Mouse (Mus musculus) left cerebral cortex, adult 18-20 months (tissue): ENCODE measurements around the gene Polk. TPM values are rescaled to one million over a fixed set of nuclear protein-coding genes. Genes with fewer than 3 reads are reported as not detected.
A peak's percentile ranks its signal among the peaks of the same experiment; 100 is the strongest.

Source experiments
- DNase-seq, 2 experiments: peaks; one replicate each; pipeline ENCODE4 v3.0.0; 2021 to 2022; ENCODE audit warnings: low spot score in 2 of 2, mixed read lengths in 1 of 2
- long read RNA-seq, 2 experiments: library from polyadenylated mRNA; stranded (forward); transcript quantifications; one replicate each; pipeline ENCODE4 v2.0.0; 2021
- total RNA-seq, 2 experiments: library from RNA; stranded (reverse); gene quantifications; 2 replicates each; pipeline ENCODE4 v1.2.3; 2021

The Polk gene
- total RNA-seq = 10 to 100 TPM; 11.8 to 12.3 TPM
- long read RNA-seq, experiment 1, full-length matches to known transcripts = 3 of 8 reads
- long read RNA-seq, experiment 1, partial matches to known transcripts = 4 of 8 reads
- long read RNA-seq, experiment 1, other reads (novel, unspliced or antisense) = 1 of 8 reads
- long read RNA-seq, experiment 2, partial matches to known transcripts = 3 of 3 reads
- long read RNA-seq, experiment 2, other reads (novel, unspliced or antisense) = 0 of 3 reads

GRCm38 (mm10) chr13:96542081-96542889 lies at the start of gene Polk, which contains the start of gene Col4a3bp:
Polk (minus strand) TSS chr13:96542579.
Col4a3bp (plus strand) TSS chr13:96542618.
- peak; percentile 97 for DNase-seq

GRCm38 (mm10) chr13:96588642-96589041 lies 46.3 kb upstream of the Polk start:
- DNase-seq = no peak

DNA sequence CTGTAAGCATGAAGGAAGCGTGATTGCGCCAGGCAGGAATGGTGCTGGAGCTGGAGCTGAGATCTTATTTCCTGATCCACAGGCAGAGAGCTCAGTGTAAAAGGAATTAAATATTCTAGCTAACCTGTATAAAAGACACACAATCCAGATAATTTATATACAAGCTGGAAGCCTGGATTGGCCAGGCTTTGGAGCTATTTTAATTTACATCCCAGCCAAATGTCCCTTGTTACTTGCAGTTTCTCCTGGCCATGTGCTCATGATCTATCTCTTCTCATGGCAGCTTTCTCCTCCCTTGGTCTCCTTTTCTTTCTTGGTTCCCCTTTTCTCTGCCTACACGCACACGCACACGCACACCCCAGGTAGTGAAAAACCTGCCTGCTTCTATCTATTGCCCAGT lies 44.2 kb upstream of the Polk start:
- no peak for DNase-seq

- DNase-seq = no peak
Measured at GRCm38 (mm10) chr13:96584201-96584600, 41.8 kb upstream of the Polk start.

DNA sequence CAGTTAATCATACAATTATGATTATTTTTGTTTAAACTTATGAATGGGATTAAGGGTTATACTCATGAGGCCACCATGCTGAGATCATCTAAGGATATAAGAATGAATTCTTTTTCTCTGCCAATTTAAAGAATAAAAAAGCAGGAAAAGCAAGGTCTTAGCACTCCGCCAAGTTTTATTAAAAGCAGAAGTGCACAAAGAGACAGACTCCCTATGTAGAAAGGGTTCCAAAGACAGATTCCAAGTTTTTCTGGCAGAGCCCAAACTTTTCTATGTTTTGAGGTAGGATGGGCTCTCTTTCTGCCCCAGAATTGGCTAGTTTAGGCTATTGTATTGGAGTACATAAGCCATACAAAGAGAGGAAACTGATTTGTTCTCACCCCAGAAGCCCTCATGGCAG lies 37.6 kb upstream of the Polk start:
- no peak for DNase-seq

DNA sequence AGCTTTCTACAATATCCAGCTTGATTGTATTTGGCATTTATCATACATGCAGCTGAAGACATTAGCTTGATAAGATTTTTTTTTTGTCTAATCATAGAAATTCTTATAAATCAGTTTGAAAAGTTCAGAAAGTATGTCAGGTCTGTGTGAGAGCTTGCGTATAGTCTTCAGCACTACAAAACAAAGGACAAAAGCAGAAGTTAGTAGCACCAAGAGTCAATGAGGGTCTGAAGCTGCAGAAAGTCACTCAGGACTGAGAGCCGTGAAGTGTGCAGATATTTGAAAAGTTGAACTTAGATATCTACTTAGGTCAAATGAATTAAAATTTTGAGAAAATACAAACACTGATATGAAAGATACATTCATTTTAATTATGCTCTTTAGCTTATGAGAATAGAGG lies 36.7 kb upstream of the Polk start:
- DNase-seq = no peak

DNA sequence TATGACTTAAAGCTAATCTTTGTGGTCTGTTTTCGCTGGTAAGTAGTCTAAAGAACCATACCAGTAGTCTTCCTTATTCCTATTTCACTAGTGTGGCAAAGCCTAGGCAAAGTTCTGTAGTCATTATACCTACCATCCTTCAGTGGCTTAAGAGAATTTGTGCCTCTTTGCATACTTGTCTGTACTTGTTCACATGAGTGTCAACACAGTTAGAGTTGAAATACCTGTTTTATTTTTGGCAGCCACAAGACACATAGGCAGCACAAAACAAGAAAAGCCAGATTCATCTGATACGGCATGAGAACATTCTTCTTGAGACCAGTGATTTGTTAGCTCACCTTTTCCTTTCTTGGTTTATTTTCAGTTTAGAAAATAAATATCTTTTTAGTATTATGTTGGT lies 31.8 kb upstream of the Polk start:
- no peak for DNase-seq

- no peak for DNase-seq
Measured at GRCm38 (mm10) chr13:96571016-96571361, 28.6 kb upstream of the Polk start.

DNA sequence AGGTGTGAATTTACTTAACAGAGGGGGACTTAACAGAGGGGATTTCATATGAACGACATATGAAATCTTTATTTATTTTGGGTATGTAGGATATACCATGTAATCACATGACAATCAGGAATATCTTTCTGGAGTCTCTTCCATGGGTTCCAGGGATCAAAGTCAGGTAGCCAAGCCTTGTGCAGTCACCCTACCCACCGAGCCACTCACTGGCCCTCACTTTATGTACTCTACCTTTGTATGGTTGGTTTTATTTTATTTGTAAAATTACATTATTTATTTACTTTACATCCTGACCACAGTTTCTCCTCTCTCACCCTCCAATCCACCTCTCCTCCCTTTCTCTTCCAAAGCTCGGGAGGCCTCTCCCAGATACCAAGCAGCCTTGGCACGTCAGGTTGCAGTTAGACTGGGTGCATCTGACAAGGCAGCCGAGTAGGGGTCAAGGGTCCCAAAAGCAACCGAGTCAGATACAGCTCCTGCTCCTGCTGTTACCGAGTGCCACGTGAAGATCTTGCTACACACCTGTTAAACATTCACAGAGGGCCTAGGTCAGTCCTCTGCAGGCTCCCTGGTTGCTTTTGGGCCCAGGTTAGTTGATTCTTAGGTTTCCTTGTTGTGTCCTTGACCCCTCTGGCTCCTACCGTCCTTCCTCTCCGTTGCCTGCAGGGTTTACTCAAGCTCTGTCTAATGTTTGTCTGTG lies 28.1 kb upstream of the Polk start:
- no peak for DNase-seq

GRCm38 (mm10) chr13:96567977-96568376 lies 25.6 kb upstream of the Polk start:
- no peak for DNase-seq

DNA sequence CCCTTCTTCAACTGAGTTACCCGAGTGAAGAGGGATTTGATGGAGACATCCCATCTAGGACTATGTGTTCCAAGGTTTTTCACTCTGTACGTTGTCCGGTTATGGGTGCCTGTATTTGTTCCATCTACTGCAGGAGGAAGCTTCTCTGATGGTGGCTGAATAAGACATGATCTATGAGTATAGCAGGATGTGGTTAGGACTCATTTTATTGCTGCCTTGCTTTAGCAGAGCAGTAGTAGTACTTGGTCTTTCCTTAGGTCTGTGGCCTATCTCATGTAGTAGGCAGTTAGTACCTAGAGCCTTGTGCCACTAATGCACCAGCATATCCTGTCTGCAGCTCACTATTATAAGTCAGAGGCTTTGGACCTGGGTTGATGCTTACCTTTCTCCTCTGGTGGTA lies 12.7 kb upstream of the Polk start:
- no peak for DNase-seq

DNA sequence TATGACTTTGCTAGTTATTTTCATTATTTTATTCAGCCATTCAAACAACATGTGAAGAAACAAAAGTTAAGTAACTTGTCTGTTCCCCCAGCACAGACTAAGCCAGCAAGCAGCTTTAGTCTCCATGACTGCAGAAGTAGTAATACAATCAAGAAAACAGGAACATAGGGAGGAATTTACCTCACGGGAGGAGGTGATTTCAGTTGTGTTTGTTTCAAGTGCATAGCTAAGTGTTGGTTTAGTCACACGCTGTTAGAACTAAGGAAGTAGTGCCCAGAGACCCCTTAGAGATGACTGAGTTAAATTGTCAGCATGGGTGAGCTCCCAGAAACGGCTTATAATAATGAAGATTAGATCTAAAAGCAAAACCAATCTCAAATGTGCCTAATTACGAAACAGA lies 5.6 kb upstream of the Polk start:
- no peak for DNase-seq

- no peak for DNase-seq
Measured at GRCm38 (mm10) chr13:96547250-96547649, 4.9 kb upstream of the Polk start.

- no peak for DNase-seq
Measured at GRCm38 (mm10) chr13:96544506-96544905, 2.1 kb upstream of the Polk start.

DNA sequence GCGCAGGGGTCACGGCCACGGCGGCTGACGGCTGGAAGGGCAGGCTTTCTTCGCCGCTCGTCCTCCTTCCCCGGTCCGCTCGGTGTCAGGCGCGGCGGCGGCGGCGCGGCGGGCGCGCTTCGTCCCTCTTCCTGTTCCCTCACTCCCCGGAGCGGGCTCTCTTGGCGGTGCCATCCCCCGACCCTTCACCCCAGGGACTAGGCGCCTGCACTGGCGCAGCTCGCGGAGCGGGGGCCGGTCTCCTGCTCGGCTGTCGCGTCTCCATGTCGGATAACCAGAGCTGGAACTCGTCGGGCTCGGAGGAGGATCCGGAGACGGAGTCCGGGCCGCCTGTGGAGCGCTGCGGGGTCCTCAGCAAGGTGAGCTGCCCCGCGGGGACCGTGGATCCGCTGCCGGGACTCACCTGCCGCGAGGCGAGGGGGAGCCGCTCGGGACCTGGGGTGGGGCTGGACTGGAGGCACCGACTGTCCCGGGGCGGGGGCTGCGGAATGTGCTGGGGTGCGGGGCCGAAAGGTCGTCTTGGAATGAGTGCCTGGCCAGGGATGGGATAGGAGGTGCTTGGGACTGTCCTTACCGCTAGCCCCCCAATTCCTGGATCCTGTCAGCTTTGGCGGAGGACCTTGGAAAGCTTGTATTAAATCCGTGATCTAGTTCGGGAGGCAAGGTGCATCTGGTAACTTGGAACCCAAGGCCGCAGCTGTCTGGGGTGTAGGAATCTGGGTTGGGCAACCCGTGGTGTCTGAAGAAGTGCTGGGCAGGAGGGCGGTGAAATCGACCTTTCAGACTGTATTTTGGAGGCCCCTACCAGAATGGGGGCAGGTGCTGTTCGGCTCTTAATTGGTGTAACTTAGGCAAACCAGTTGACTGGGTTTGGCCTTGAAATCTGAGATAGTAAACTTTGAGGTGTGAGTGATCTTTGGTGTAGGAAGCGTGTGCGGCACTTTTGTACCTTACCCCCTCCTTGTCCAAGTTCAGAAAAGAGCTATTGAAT lies 817 bp upstream of the Polk start:
- peak; percentile 5 to 24 for DNase-seq

DNA sequence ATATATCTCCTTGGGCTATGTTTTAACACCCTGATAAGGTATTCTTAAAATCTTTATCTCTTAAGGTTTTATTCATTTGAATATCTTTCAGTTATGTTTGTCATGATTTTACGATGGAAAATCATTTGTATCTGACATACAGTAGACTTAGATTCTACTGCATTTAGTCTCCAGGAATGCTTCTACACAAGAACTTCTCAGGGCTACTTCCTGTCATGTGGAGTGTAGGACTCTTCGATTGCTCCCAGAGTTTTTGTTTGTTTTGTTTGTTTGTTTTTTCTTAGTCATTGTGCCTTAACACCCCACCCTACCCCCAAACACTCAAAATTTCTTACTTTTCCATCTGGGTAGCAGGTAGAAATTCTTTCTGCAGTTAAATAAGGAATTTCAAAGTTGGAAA lies 998 bp downstream of the Polk start:
- no peak for DNase-seq

- DNase-seq = no peak
Measured at GRCm38 (mm10) chr13:96538103-96538502, 4.3 kb downstream of the Polk start.

- DNase-seq = no peak
Measured at GRCm38 (mm10) chr13:96536821-96537572, 5.4 kb downstream of the Polk start.

DNA sequence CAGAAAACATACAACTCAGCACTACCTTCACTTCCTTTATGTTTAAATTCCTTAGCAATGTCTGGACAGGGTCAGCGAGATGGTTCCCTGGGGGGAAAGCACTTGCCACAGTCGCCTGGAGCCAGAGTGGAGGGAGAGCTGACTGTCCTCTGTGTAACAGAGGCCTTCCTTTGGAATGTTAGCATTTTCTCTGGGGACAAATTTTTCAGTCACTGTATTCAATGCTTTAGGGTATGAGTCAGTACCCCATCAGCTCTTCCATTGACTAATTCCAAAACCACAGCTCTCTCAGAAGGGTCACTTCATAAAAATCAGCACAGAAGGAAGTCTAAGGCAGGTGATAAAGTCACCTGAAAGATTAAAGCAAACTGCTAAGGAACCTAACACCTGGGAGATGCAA lies 8.6 kb downstream of the Polk start:
- no peak for DNase-seq

GRCm38 (mm10) chr13:96532176-96532575 lies 10.2 kb downstream of the Polk start:
- DNase-seq = no peak
